Mouse (Mus musculus) left cerebral cortex, postnatal 25 days (tissue): ENCODE results near the gene Kcnip1. TPM values are rescaled to one million over a fixed set of nuclear protein-coding genes. Genes with fewer than 3 reads are reported as not detected.

Experiments
- DNase-seq, 2 experiments: peaks; one replicate each; pipeline ENCODE4 v3.0.0; 2022; ENCODE audit warnings: low spot score in 2 of 2, mixed read lengths in 1 of 2
- intact Hi-C: fragments of 180-260 bp; cut with DNase I; formaldehyde crosslinking; loops from one replicate; pipeline ENCODE4 v1.15.1; 2025
- total RNA-seq, 2 experiments: library from RNA; stranded (reverse); gene quantifications; 2 replicates each; pipeline ENCODE4 v1.2.3; 2021

Kcnip1 gene
- total RNA-seq, 2 experiments from 2014 or later = 29.8 to 32.3 TPM

DNA sequence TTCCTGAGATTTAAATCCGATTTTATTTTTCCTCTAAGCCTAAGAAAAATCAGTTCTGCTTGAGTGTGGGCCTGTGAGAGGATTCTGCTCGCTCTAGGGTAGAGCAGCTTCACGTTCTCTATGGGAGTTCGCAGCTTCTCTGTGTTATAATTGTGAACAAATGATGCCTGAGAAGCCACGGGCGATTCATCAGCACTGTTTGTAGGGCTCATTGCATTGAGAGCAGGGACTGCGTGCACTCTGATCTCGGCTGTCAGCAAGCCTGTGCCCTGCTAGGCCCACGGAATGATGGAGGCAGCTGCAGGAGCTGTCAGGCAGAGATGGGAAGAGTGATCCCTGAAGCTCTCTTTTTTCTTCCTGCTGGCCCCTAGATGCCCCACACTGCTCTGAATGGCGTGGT lies 5.3 kb upstream of the Kcnip1 start:
- no peak for DNase-seq
- intact Hi-C loops = no loop called here

DNA sequence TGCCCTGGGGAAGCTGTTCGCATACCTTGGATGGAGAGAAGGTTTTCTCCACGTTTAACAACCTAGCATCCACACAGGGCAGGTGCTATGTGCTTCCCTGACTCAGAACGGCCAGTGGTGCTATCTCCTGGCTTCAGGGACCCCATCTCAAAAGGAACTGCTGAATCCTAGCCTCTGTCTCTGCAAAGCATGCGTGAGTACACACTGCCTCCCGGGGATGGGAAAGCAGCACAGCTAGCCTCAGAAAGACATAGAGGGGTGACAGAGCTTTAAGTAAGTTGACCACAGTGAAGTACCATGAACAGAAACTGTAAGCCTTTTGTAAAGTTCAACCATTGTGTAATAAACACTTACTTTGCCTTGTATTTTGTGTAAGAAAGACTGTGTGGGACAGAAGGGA lies 544 bp upstream of the Kcnip1 start:
- DNase-seq = no peak
- intact Hi-C loops = no loop called here

DNA sequence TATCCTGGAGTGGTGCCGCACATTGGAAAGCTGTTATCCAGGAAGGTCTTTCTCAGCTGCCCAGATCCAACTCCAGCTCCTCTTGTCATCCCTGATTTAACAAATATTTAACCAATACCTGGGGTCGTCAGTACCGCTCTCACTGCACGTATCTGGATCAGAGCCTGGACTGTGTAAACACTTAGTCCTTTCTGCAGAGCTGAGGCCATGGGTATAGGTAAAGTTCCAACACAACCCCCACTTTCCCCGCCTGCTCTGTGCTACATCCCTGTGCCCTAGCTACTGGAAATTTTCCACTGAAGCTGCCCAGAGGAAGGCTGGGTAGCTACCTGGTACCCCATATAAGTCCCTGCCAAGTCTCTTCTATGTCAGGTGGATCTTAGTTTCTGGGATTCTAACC lies 3.0 kb downstream of the Kcnip1 start:
- no peak for DNase-seq
- intact Hi-C loops = no loop called here

GRCm38 (mm10) chr11:33986525-33986924 lies 6.4 kb downstream of the Kcnip1 start:
- intact Hi-C loops = no loop called here

GRCm38 (mm10) chr11:33980146-33980545 lies 12.8 kb downstream of the Kcnip1 start:
- DNase-seq = no peak
- intact Hi-C loops = no loop called here

More at GRCm38 (mm10) chr11:33986525-33986924, 6.4 kb downstream of the Kcnip1 start:
- DNase-seq = no peak

GRCm38 (mm10) chr11:33975121-33975520 lies 17.8 kb downstream of the Kcnip1 start:
- no peak for DNase-seq
- intact Hi-C loops = no loop called here

DNA sequence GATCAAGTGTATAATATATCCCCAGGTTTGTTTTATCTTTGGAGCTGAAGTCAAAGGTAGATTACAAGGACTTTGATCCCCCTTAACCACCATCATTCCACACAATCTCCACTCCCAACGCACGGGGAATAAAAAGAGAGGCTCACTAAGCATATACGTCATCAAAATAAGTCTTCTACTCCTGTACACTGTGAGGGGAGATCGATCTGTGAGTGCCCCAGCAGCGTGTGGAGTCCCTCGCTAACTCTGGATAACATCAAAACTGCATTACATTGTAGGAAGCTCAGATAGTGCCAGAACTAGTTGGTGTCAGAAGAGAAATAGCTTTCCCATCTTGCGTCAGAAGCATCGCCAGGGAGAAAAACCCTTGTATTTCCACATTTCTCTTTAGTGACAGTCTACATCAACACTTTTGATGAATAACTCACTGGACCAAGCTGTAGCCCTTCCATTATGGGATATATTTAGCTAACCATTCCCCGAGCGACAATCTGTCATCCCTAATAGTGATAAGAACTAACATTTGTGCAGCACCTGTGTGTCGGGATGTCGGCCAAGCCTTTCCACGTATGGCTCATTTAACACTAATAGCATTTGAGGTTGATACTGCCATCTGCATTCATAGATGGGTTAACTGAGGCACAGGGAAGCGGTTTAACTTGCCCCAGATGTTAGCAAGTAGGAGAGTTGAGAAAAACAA lies 18.5 kb downstream of the Kcnip1 start:
- intact Hi-C loops = no loop called here
- no peak for DNase-seq

- DNase-seq = no peak
- intact Hi-C loops = no loop called here
These were observed 20.8 kb downstream of the Kcnip1 start for GRCm38 (mm10) chr11:33972114-33972513.

DNA sequence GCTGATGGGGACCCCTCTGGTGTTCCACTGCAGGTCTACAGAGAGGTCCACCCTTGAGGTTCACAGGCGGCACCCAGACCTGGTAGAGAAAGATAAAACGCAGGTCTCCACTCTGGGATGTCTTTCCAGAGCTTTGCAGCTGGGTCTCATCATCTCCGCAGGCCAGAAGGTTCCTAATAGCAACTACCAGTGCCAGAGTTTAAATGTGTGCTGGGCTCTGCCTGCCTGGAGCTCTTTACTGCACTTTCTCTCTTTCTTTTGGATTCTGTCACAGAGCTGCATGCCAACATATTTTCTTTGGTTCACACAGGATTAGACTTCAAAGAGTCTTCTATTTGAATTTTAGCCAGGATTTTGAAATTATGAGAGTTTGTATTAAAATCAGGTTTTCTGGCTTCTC lies 23.8 kb downstream of the Kcnip1 start:
- intact Hi-C loops = no loop called here
- no peak for DNase-seq

- no peak for DNase-seq
- intact Hi-C loops = no loop called here
These were observed 25.2 kb downstream of the Kcnip1 start for GRCm38 (mm10) chr11:33967708-33968107.

- no peak for DNase-seq
- intact Hi-C loops = no loop called here
These were observed 27.6 kb downstream of the Kcnip1 start for GRCm38 (mm10) chr11:33965380-33965779.

GRCm38 (mm10) chr11:33962688-33963407 lies 30.1 kb downstream of the Kcnip1 start, which contains the start of gene Kcnmb1:
TSS of gene Kcnmb1 (plus strand) at chr11:33963013.
- DNase-seq = no peak
- intact Hi-C loops = no loop called here

DNA sequence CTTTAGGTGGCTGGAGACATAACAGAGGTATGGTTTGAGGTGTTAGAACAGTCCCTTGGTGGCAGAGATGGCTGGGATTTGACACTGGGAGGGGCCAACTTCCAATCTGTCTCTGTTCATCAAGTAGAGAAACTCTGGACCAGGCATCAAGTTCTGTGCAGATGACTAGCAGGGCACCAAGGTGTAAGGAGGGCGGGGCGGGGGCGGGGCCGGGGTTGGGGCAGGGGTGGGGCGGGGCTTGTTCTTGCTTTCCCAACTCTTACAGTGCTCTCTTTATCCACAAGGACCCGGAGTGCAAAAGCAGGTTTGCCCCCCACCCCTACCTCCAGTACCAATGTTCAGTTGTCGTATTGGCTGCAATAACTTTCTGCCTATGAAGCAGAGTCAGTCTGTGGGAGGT lies 30.8 kb downstream of the Kcnip1 start:
- intact Hi-C loops = no loop called here
- no peak for DNase-seq

DNA sequence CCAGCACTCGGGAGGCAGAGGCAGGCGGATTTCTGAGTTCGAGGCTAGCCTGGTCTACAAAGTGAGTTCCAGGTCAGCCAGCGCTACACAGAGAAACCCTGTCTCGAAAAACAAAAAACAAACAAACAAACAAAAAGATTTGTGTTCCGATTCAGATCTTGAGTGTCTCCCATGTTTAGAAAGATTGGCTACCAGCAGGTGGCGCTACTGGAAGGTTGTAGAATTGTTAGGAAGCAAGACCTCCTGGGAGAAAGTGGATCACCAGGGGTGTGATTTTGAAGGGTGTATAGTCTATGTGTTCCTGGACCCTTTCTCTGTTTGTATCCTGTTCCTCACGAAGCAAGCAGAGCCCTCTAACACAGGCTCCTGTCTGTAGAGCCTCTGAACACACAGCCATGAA lies 34.2 kb downstream of the Kcnip1 start:
- intact Hi-C loops = loop anchor here (5.0 kb wide), 1 partner anchor 254 kb away; no protein-coding TSS in a partner anchor
- DNase-seq = peak in 1 of 2 experiments; percentile 13

DNA sequence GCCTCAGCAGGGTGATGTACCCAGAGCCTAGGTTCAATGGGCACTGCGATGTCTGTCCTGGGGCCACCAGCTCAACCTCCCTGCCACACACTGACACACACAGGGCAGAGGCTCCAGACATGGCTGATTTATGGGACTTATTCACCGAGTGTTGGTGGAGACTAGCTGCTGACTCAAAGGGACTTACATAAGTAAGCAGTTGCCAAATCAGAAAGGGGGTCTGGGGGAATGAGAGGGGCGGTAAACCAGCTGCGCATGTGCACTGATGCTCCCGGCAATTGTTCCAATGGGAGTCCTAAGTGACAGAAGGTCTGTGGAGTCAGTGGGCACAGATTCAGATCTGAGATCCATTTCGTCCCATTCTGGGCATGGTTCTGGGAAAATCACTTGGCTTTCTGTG lies 35.4 kb downstream of the Kcnip1 start:
- DNase-seq = no peak
- intact Hi-C loops = loop anchor here (5.0 kb wide), 1 partner anchor 255 kb away; no protein-coding TSS in a partner anchor

DNA sequence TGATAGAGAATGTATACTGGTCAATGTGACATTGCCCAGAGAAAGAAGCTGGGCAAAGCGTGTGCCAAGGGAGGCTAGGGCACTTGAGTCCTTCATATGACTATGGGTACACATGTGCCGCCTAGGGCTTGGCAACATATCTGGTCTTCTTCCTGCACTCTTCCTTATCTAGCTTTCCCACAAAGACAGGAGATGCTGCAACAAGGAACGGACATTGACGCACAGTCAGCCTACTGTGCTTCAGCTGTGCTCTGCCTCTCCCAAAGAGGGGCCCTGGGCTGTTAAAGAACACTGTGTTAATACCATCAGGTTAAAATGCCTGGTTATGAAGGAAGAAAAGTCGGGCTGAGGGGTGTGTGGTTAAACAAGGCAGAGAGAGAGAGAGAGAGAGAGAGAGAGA lies 36.3 kb downstream of the Kcnip1 start:
- DNase-seq = no peak
- intact Hi-C loops = loop anchor here (5.0 kb wide), 1 partner anchor 256 kb away; no protein-coding TSS in a partner anchor

- DNase-seq = no peak
- intact Hi-C loops = loop anchor here (5.0 kb wide), 1 partner anchor 256 kb away; no protein-coding TSS in a partner anchor
These were observed 37.0 kb downstream of the Kcnip1 start for GRCm38 (mm10) chr11:33955982-33956381.

GRCm38 (mm10) chr11:33951684-33952625 lies 41.0 kb downstream of the Kcnip1 start:
- intact Hi-C loops = no loop called here
- DNase-seq = no peak

GRCm38 (mm10) chr11:33951155-33951554 lies 41.8 kb downstream of the Kcnip1 start:
- intact Hi-C loops = no loop called here
- no peak for DNase-seq

DNA sequence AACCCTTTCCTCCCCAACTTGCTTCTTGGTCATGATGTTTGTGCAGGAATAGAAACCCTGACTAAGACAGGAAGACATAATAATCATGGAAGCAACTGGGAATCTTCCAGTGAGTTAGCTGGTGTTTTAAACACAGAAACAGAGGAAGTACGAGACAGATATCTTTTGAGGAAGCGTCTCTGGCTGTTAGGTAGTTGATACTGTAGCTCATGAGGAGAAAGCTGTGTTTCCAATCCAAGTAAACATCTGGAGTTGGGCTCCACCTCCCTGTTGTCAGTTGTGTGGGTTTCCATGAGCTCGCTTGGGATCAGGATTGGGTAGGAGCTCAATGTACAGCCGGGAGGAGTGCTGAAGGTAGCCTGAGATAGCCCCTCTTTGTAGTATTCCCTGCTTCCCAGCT lies 46.5 kb downstream of the Kcnip1 start:
- no peak for DNase-seq
- intact Hi-C loops = no loop called here
